Mouse (Mus musculus) CH12.LX (cell line): ENCODE measurements around the gene Ece1. TPM values are rescaled to one million over a fixed set of nuclear protein-coding genes. Genes with fewer than 3 reads are reported as not detected.

Source experiments
- DNase-seq: peaks from one replicate; pipeline ENCODE4 v3.0.0-alpha.2; 2013; ENCODE audit errors: extremely low read depth
- H3K27ac ChIP-seq: 2 replicates; pipeline ENCODE4 v1.5.1; 2012; ENCODE audit warnings: low read depth, mild to moderate bottlenecking, control low read depth, moderate library complexity; ENCODE audit not compliant: insufficient read depth
- H3K27me3 ChIP-seq: replicated peaks from 2 replicates; pipeline ENCODE3; 2012; ENCODE audit warnings: inconsistent platforms
- H3K36me3 ChIP-seq, 2 experiments: replicated peaks in 1 of 2; 2 replicates each; pipeline versions ENCODE3 to v1.6.1; 2012; ENCODE audit warnings: inconsistent platforms in 1 of 2, low read length in 1 of 2, mild to moderate bottlenecking in 1 of 2, mixed read lengths in 1 of 2, moderate library complexity in 1 of 2; ENCODE audit not compliant: control insufficient read depth in 1 of 2, insufficient read depth in 1 of 2
- H3K4me1 ChIP-seq, 2 experiments: 2 replicates each; pipeline ENCODE4 v1.6.1; 2012; ENCODE audit warnings: inconsistent platforms in 1 of 2, moderate library complexity in 1 of 2; ENCODE audit not compliant: insufficient read depth in 2 of 2, control insufficient read depth in 1 of 2
- H3K4me2 ChIP-seq: 2 replicates; pipeline ENCODE4 v1.6.1; 2012; ENCODE audit warnings: low read depth, mild to moderate bottlenecking, control low read depth; ENCODE audit not compliant: poor library complexity, insufficient read depth, severe bottlenecking
- H3K4me3 ChIP-seq, 3 experiments: fragments of 150-350 bp in 1 of 3; sonication (generic) in 1 of 3; replicated peaks in 1 of 3; 2 replicates each; pipeline versions ENCODE3 to v1.5.1; 2011 to 2012; ENCODE audit warnings: low read depth in 2 of 3, low read length in 2 of 3, mild to moderate bottlenecking in 2 of 3, moderate library complexity in 2 of 3, control low read depth in 1 of 3, improper control_type of control experiment in 1 of 3, inconsistent platforms in 1 of 3, mixed read lengths in 1 of 3; ENCODE audit not compliant: poor library complexity in 1 of 3
- H3K79me2 ChIP-seq: replicated peaks from 2 replicates; pipeline ENCODE4 v1.6.1; 2012; ENCODE audit warnings: mild to moderate bottlenecking, moderate library complexity; ENCODE audit not compliant: control insufficient read depth, poor library complexity, insufficient read depth, severe bottlenecking; ENCODE audit errors: extremely low read depth
- H3K9ac ChIP-seq: 2 replicates; pipeline ENCODE4 v1.6.1; 2012; ENCODE audit warnings: low read depth, mild to moderate bottlenecking, control low read depth, moderate library complexity; ENCODE audit not compliant: insufficient read depth
- H3K9me3 ChIP-seq: replicated peaks from 2 replicates; pipeline ENCODE3; 2012; ENCODE audit warnings: low read length, inconsistent platforms, mixed read lengths
- CHD1 ChIP-seq: IDR thresholded peaks from 2 replicates; pipeline ENCODE4 v1.6.1; 2012; ENCODE audit warnings: low read depth, low read length, improper control_type of control experiment, inconsistent platforms
- CHD2 ChIP-seq: IDR thresholded peaks from 2 replicates; pipeline ENCODE4 v1.6.1; 2011; ENCODE audit warnings: low read length, improper control_type of control experiment
- CTCF ChIP-seq, 2 experiments: IDR thresholded peaks in 1 of 2; conservative IDR thresholded peaks in 1 of 2; 2 replicates each; pipeline ENCODE4 v1.5.1; 2011 to 2012; ENCODE audit warnings: low read depth in 2 of 2, low read length in 2 of 2, improper control_type of control experiment in 1 of 2, inconsistent platforms in 1 of 2, mild to moderate bottlenecking in 1 of 2, moderate library complexity in 1 of 2
- E2F4 ChIP-seq: IDR thresholded peaks from 2 replicates; pipeline ENCODE4 v1.6.1; 2011; ENCODE audit warnings: low read depth, low read length, improper control_type of control experiment; ENCODE audit not compliant: insufficient replicate concordance
- EP300 ChIP-seq: IDR thresholded peaks from 2 replicates; pipeline ENCODE4 v1.6.1; 2011; ENCODE audit warnings: low read length, improper control_type of control experiment
- IRF4 ChIP-seq: IDR thresholded peaks from 2 replicates; pipeline ENCODE4 v1.6.1; 2014; ENCODE audit warnings: low read depth, mild to moderate bottlenecking, inconsistent platforms, low read length, improper control_type of control experiment
- JUND ChIP-seq: conservative IDR thresholded peaks from 2 replicates; pipeline ENCODE4 v1.6.1; 2011; ENCODE audit warnings: low read depth, low read length, improper control_type of control experiment
- KAT2A ChIP-seq: IDR thresholded peaks from 2 replicates; pipeline ENCODE4 v1.6.1; 2012; ENCODE audit warnings: low read length, improper control_type of control experiment, inconsistent platforms; ENCODE audit not compliant: insufficient replicate concordance
- MAFK ChIP-seq: IDR thresholded peaks from 2 replicates; pipeline ENCODE4 v1.6.1; 2011; ENCODE audit warnings: low read length, improper control_type of control experiment; ENCODE audit not compliant: insufficient replicate concordance
- MAZ ChIP-seq: IDR thresholded peaks from 2 replicates; pipeline ENCODE4 v1.6.1; 2012; ENCODE audit warnings: low read depth, mild to moderate bottlenecking, inconsistent platforms, low read length, improper control_type of control experiment, moderate library complexity
- MYC ChIP-seq: IDR thresholded peaks from 2 replicates; pipeline ENCODE4 v1.6.1; 2011; ENCODE audit warnings: low read depth, mild to moderate bottlenecking, improper control_type of control experiment, low read length
- PAX5 ChIP-seq: IDR thresholded peaks from 2 replicates; pipeline ENCODE4 v1.6.1; 2012; ENCODE audit warnings: low read length, inconsistent platforms, mixed read lengths
- POLR2A ChIP-seq: IDR thresholded peaks from 2 replicates; pipeline ENCODE4 v1.6.1; 2011; ENCODE audit warnings: low read depth, mild to moderate bottlenecking, improper control_type of control experiment, low read length
- POLR2AphosphoS2 ChIP-seq: IDR thresholded peaks from 2 replicates; pipeline ENCODE4 v1.6.1; 2011; ENCODE audit warnings: low read depth, low read length, improper control_type of control experiment
- RAD21 ChIP-seq: IDR thresholded peaks from 2 replicates; pipeline ENCODE4 v1.6.1; 2011; ENCODE audit warnings: low read depth, mild to moderate bottlenecking, low read length, improper control_type of control experiment, moderate library complexity
- SIN3A ChIP-seq: IDR thresholded peaks from 2 replicates; pipeline ENCODE4 v1.6.1; 2012; ENCODE audit warnings: low read length, improper control_type of control experiment, inconsistent platforms
- SMC3 ChIP-seq: IDR thresholded peaks from 2 replicates; pipeline ENCODE4 v1.6.1; 2011; ENCODE audit warnings: low read depth, low read length, improper control_type of control experiment
- TBP ChIP-seq: conservative IDR thresholded peaks from 2 replicates; pipeline ENCODE4 v1.6.1; 2011; ENCODE audit warnings: low read depth, low read length, improper control_type of control experiment
- TCF12 ChIP-seq: IDR thresholded peaks from 2 replicates; pipeline ENCODE4 v1.6.1; 2014; ENCODE audit warnings: low read depth, mild to moderate bottlenecking, inconsistent platforms, low read length, improper control_type of control experiment
- USF2 ChIP-seq: conservative IDR thresholded peaks from 2 replicates; pipeline ENCODE4 v1.6.1; 2011; ENCODE audit warnings: low read depth, low read length, improper control_type of control experiment
- ZC3H11A ChIP-seq: IDR thresholded peaks from 2 replicates; pipeline ENCODE4 v1.6.1; 2012; ENCODE audit warnings: low read depth, mild to moderate bottlenecking, inconsistent platforms, low read length, improper control_type of control experiment
- ZMIZ1 ChIP-seq: IDR thresholded peaks from 2 replicates; pipeline ENCODE4 v1.6.1; 2012; ENCODE audit warnings: low read depth, mild to moderate bottlenecking, inconsistent platforms, low read length, improper control_type of control experiment
- dilution Hi-C: fragments of 300-500 bp; cut with MboI; formaldehyde crosslinking; loops from 2 replicates; pipeline ENCODE4 v1.14.3; 2020; ENCODE audit warnings: low sequenced_read_pairs; ENCODE audit not compliant: extremely low pct_unique_long_range_greater_than_20kb, extremely low pct_ligation_motif_present
- in situ Hi-C: fragments of 300-500 bp; cut with MboI; formaldehyde crosslinking; loops from 3 replicates; pipeline ENCODE4 v1.14.3; 2019; ENCODE audit warnings: low sequenced_read_pairs, low pct_ligation_motif_present, low pct_unique_long_range_greater_than_20kb, mixed read lengths
- polyA plus RNA-seq: library from polyadenylated mRNA; unstranded; fragments of >175 nt; gene quantifications from 2 replicates; pipeline ENCODE4 v1.2.1, GENCODE M21; 2012; ENCODE audit warnings: low read depth; ENCODE audit not compliant: insufficient read length
- total RNA-seq, 2 experiments: library from RNA; depleted of rRNA; stranded (reverse); fragments of 300-350 nt in 1 of 2; fragments of >200 nt in 1 of 2; gene quantifications; 2 replicates each; pipeline ENCODE4 v1.2.3; 2012 to 2014

The Ece1 gene
- total and polyA plus RNA-seq, 3 experiments = 0.12 to 10.0 (median 0.16) TPM

DNA sequence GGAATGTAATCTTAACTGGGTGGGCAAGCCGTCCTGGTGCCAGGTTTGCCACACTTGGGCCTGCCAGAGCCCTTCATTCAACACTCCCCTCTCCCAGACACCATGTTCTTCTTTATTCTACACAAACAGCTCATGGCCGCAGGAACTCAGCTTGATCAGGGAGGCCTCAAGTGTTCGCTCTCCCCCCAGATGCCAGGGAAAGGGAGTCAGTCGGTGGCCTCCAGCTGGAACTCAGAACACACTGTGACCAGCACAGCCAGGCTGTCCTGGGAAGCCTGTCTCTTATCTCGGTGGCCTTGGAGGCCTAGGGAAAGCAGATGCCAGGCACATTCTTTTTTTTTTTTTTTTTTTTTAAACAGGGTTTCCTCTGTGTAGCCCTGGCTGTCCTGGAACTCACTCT, 71.3 kb downstream of the Ece1 start:
- H3K36me3 ChIP-seq = no peaks in the 10 kb centered on the region
- no peak overlapping the region for H3K4me2 ChIP-seq
- dilution Hi-C loops (no loop called here), in situ Hi-C loops (no loop called here)
- peaks cover 7% of the 10 kb centered on the region for H3K9me3 ChIP-seq
- H3K27ac ChIP-seq = no peak overlapping the region
- H3K4me3 ChIP-seq = no peak overlapping the region
- no peak for DNase-seq
- no peak overlapping the region for H3K9ac ChIP-seq
- H3K27me3 ChIP-seq = peaks cover 53% of the 10 kb centered on the region
- H3K4me1 ChIP-seq = no peaks in the 10 kb centered on the region
- TF ChIP-seq POLR2A = no peak
- no peak for TF ChIP-seq JUND
- TF ChIP-seq CHD2 = no peak
- TF ChIP-seq ZC3H11A = no peak
- no peak for TF ChIP-seq MYC
- no peak for TF ChIP-seq TBP
- no peak for TF ChIP-seq SMC3
- no peaks in the 10 kb centered on the region for H3K79me2 ChIP-seq

DNA sequence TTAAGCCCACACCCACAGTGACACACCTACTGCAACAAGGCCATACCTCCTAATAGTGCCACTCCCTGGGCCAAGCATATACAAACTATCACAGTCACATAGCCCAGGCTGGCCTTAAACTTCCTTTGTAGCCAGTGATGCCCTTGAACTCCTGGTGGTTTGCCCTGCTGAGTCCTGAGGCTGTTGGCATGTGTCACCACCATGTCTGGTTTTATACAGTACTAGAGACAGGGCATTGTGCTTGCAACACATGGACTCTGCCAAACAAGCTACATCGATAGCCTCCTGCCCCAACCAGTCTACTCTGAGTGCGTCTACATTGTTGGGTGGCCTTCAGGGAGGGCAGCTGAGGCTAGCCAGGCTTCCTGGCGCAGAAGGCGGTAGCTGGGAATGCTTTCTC, 74.1 kb downstream of the Ece1 start:
- no peak overlapping the region for H3K4me3 ChIP-seq
- H3K4me1 ChIP-seq = no peaks in the 10 kb centered on the region
- no peak overlapping the region for H3K27ac ChIP-seq
- in situ Hi-C loops = no loop called here
- H3K4me2 ChIP-seq = no peak overlapping the region
- H3K9ac ChIP-seq = no peak overlapping the region
- TF ChIP-seq SIN3A (no peak), IRF4 (no peak), ZMIZ1 (no peak), USF2 (no peak), PAX5 (no peak), EP300 (no peak), POLR2A (no peak)
- TF ChIP-seq, all 38 proteins: peak for 0
- DNase-seq = no peak
- dilution Hi-C loops = no loop called here
- Histone ChIP-seq H3K79me2 (no peaks in the 10 kb centered on the region), H3K9me3 (peaks cover 7% of the 10 kb centered on the region), H3K36me3 (no peaks in the 10 kb centered on the region), H3K27me3 (peaks cover 61% of the 10 kb centered on the region)

DNA sequence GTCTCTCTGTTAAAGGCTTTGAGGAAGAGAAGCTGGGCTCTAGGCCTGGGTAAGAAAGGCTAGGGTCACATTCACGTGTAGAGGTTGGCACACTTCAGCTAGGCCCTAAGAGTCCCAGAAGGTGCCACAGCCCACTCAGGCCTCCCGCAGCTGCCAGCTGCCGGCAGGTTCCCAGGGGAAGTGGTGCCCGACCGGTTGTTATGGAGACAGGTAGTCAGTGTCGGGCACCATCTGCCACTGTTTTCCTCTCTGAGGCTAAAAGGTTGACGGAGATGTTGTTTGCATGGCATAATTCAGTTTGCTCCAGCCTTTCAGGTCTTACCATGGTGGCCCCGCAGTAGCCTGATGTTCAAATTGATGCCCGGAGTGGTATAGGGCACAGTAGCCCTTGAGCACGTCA, 78.0 kb downstream of the Ece1 start:
- in situ Hi-C loops = no loop called here
- Histone ChIP-seq H3K27me3 (peaks cover 77% of the 10 kb centered on the region), H3K79me2 (no peaks in the 10 kb centered on the region), H3K27ac (no peak overlapping the region), H3K9me3 (peaks cover 3% of the 10 kb centered on the region), H3K4me1 (peaks cover 0 to 10% of the 10 kb centered on the region in 2 experiments; a peak in 2 of 4 replicates), H3K4me3 (no peak overlapping the region), H3K9ac (no peak overlapping the region), H3K36me3 (no peaks in the 10 kb centered on the region), H3K4me2 (no peak overlapping the region)
- DNase-seq = no peak
- TF ChIP-seq RAD21 (no peak), CHD1 (no peak), POLR2AphosphoS2 (no peak), POLR2A (no peak), MAZ (no peak), CTCF (conservative IDR thresholded peaks at IDR 0.05 in 1 of 2, IDR thresholded peaks at IDR 0.05 in 1 of 2; ENCODE audit: low read depth in 2 of 2, low read length in 2 of 2) (no peak), JUND (no peak), SIN3A (no peak), ZMIZ1 (no peak), TCF12 (no peak), KAT2A (no peak), IRF4 (no peak), E2F4 (no peak), PAX5 (no peak), USF2 (no peak), MAFK (no peak)
- dilution Hi-C loops = no loop called here
